Mouse (Mus musculus): ENCODE results near the gene Amhr2. TPM values are rescaled to one million over a fixed set of nuclear protein-coding genes. Genes with fewer than 3 reads are reported as not detected.

Gene Amhr2
- polyA plus RNA-seq, 1 experiment from 2014 or later: 0.37 TPM

GRCm38 (mm10) chr15:102406196-102406911 is 38.8 kb upstream of the Amhr2 start:
- H3K36me3 ChIP-seq (ENCODE audit: control insufficient read depth, insufficient read depth, low read length): peaks cover 27% of the 10 kb centered on the region
- H3K9me3 ChIP-seq (ENCODE audit: control insufficient read depth, low read length): no peaks in the 10 kb centered on the region
- DNase-seq (ENCODE audit: low spot score, missing footprints) (peak; percentile 99), ATAC-seq (ENCODE audit: low FRiP score) (no peak)
- H3K27me3 ChIP-seq (ENCODE audit: control insufficient read depth, insufficient read depth, low read length): no peaks in the 10 kb centered on the region
- peak overlapping the region; percentile 94 for H3K4me3 ChIP-seq (ENCODE audit: low read depth, low read length)
- H3K4me2 ChIP-seq: peak overlapping the region; percentile 55
- H3K4me1 ChIP-seq (ENCODE audit: control insufficient read depth, insufficient read depth, low read length): peaks cover 27% of the 10 kb centered on the region
- peak overlapping the region; percentile 95 for H3K9ac ChIP-seq (ENCODE audit: low read length)
- under 1% methylated on average over 30 of the region's 69 CpGs for WGBS
- peak overlapping the region; percentile 89 for H3K27ac ChIP-seq (ENCODE audit: low read depth, low read length)

DNA sequence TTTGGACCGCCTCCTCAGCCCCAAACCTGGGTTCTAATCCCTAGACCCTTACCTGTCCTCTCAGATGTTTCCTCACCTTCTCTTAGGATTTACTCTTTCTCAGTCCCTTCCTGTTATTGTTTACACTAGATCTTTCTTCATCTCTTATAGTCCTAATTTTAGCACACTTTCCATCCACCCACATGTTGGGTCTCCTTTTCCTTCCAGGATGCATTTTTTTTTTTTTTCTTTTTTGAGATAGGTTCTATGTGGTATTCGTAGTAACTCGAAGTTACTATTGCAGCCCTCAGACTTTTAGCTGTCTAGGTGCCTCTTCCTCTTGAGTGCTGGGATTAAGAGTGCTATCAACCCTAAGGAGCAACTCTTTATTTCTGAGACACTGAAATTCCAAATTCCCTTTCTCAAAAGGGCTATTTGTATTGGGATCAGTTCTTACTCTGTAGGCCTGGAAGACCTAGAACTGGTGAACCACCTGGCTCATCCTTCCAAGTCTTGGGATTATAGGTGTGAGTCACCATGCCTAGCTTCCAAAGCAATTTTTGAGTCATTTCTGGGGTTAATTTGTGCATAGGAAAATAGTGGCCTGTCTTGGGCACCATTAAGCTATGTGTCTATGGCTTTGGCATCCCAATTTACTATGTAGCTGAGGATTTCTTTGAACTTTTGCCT is 38.1 kb upstream of the Amhr2 start:
- WGBS: 34% methylated on average over 3 of the region's 3 CpGs
- H3K4me2 ChIP-seq: peak overlapping the region; percentile 55
- peaks cover 33% of the 10 kb centered on the region for H3K36me3 ChIP-seq (ENCODE audit: control insufficient read depth, insufficient read depth, low read length)
- H3K9ac ChIP-seq (ENCODE audit: low read length): peak overlapping the region; percentile 95
- H3K9me3 ChIP-seq (ENCODE audit: control insufficient read depth, low read length): no peaks in the 10 kb centered on the region
- peak overlapping the region; percentile 89 for H3K27ac ChIP-seq (ENCODE audit: low read depth, low read length)
- peak; percentile 90 for DNase-seq (ENCODE audit: low spot score, missing footprints)
- H3K4me3 ChIP-seq (ENCODE audit: low read depth, low read length): peak overlapping the region; percentile 94
- peaks cover 27% of the 10 kb centered on the region for H3K4me1 ChIP-seq (ENCODE audit: control insufficient read depth, insufficient read depth, low read length)
- ATAC-seq (ENCODE audit: low FRiP score): no peak
- H3K27me3 ChIP-seq (ENCODE audit: control insufficient read depth, insufficient read depth, low read length): no peaks in the 10 kb centered on the region

DNA sequence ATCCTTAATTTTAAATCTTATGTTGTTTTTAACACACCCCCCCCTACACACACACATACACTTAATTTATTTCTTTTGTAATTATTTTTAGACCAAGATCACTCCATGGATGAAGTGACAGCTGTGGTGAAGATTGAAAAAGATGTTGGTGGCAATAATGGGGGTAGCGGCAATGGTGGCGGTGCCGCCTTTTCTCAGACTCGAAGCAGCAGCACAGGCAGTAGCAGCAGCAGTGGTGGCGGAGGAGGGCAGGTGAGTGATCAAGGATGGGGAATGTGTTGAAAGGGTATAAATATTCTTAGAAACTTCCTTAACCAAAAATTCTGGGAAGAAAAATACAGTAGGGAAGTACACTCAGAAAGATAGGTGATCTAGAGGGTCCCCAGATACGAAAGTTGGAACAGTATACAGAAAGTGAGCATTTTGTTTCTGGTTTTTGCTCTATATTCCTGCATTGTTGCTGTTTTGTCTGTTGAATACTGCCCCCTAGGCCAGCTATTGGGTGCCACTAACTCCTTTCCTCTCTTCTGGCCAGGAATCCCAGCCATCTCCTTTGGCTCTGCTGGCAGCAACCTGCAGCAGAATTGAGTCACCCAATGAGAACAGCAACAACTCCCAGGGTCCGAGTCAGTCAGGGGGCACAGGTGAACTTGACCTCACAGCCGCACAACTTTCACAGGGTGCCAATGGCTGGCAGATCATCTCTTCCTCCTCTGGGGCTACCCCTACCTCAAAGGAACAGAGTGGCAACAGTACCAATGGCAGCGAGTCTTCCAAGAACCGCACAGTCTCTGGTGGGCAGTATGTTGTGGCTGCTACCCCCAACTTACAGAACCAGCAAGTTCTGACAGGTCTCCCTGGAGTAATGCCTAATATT is 37.2 kb upstream of the Amhr2 start:
- Histone ChIP-seq H3K27me3 (ENCODE audit: control insufficient read depth, insufficient read depth, low read length) (no peaks in the 10 kb centered on the region), H3K36me3 (ENCODE audit: control insufficient read depth, insufficient read depth, low read length) (peaks cover 40% of the 10 kb centered on the region), H3K4me1 (ENCODE audit: control insufficient read depth, insufficient read depth, low read length) (peaks cover 27% of the 10 kb centered on the region), H3K9ac (ENCODE audit: low read length) (no peak overlapping the region), H3K4me2 (no peak overlapping the region), H3K4me3 (ENCODE audit: low read depth, low read length) (no peak overlapping the region), H3K9me3 (ENCODE audit: control insufficient read depth, low read length) (no peaks in the 10 kb centered on the region), H3K27ac (ENCODE audit: low read depth, low read length) (no peak overlapping the region)
- no peak for ATAC-seq (ENCODE audit: low FRiP score)
- WGBS: 92% methylated on average over 10 of the region's 10 CpGs
- DNase-seq (ENCODE audit: low spot score, missing footprints): no peak

DNA sequence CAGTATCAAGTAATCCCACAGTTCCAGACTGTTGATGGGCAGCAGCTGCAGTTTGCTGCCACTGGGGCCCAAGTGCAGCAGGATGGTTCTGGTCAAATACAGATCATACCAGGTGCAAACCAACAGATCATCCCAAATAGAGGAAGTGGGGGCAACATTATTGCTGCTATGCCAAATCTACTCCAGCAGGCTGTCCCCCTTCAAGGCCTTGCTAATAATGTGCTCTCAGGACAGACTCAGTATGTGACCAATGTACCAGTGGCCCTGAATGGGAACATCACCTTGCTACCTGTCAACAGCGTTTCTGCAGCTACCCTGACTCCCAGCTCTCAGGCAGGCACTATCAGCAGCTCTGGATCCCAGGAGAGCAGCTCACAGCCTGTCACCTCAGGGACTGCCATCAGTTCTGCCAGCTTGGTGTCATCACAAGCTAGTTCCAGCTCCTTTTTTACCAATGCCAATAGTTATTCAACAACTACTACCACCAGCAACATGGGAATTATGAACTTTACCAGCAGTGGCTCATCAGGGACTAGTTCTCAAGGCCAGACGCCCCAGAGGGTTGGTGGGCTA is 36.5 kb upstream of the Amhr2 start:
- H3K4me3 ChIP-seq (ENCODE audit: low read depth, low read length): no peak overlapping the region
- no peaks in the 10 kb centered on the region for H3K27me3 ChIP-seq (ENCODE audit: control insufficient read depth, insufficient read depth, low read length)
- DNase-seq (ENCODE audit: low spot score, missing footprints) (no peak), ATAC-seq (ENCODE audit: low FRiP score) (no peak)
- no peak overlapping the region for H3K27ac ChIP-seq (ENCODE audit: low read depth, low read length)
- H3K4me2 ChIP-seq: no peak overlapping the region
- no peak overlapping the region; the same call in 1 of the 2 replicates for H3K9ac ChIP-seq (ENCODE audit: low read length)
- H3K9me3 ChIP-seq (ENCODE audit: control insufficient read depth, low read length): no peaks in the 10 kb centered on the region
- peaks cover 43% of the 10 kb centered on the region for H3K36me3 ChIP-seq (ENCODE audit: control insufficient read depth, insufficient read depth, low read length)
- peaks cover 27% of the 10 kb centered on the region for H3K4me1 ChIP-seq (ENCODE audit: control insufficient read depth, insufficient read depth, low read length)
- WGBS: 85% methylated on average over 2 of the region's 2 CpGs

- DNase-seq (ENCODE audit: low spot score, missing footprints) (no peak), ATAC-seq (ENCODE audit: low FRiP score) (no peak)
- Histone ChIP-seq H3K9me3 (ENCODE audit: control insufficient read depth, low read length) (no peaks in the 10 kb centered on the region), H3K27ac (ENCODE audit: low read depth, low read length) (no peak overlapping the region), H3K4me2 (no peak overlapping the region), H3K4me1 (ENCODE audit: control insufficient read depth, insufficient read depth, low read length) (peaks cover 27% of the 10 kb centered on the region), H3K36me3 (ENCODE audit: control insufficient read depth, insufficient read depth, low read length) (peaks cover 47% of the 10 kb centered on the region), H3K9ac (ENCODE audit: low read length) (no peak overlapping the region), H3K4me3 (ENCODE audit: low read depth, low read length) (no peak overlapping the region), H3K27me3 (ENCODE audit: control insufficient read depth, insufficient read depth, low read length) (no peaks in the 10 kb centered on the region)
- 97% methylated on average over 3 of the region's 3 CpGs for WGBS
These were observed 35.9 kb upstream of the Amhr2 start for GRCm38 (mm10) chr15:102409286-102409685.

DNA sequence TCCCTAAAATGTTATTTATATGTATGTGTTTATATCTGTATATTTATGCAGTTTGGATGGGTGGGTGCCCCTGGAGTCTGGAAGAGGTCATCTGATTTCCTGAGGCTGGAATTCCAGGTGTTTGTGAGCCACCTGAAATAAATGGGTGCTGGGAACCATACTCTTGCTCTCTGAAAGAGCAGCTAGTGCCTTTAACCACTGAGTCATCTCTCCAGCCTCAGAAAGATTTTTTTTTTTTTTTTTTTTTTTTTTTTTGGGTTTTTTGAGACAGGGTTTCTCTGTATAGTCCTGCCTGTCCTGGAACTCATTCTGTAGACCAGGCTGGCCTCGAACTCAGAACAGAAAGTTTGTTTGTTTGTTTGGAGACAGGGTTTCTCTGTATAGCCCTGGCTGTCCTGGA is 34.1 kb upstream of the Amhr2 start:
- Histone ChIP-seq H3K9ac (ENCODE audit: low read length) (no peak overlapping the region), H3K4me1 (ENCODE audit: control insufficient read depth, insufficient read depth, low read length) (peaks cover 24% of the 10 kb centered on the region), H3K9me3 (ENCODE audit: control insufficient read depth, low read length) (no peaks in the 10 kb centered on the region), H3K4me2 (0 out of 2 replicates have a peak overlapping the region, but pooled peaks have one; percentile 15), H3K27ac (ENCODE audit: low read depth, low read length) (no peak overlapping the region), H3K36me3 (ENCODE audit: control insufficient read depth, insufficient read depth, low read length) (peaks cover 47% of the 10 kb centered on the region), H3K27me3 (ENCODE audit: control insufficient read depth, insufficient read depth, low read length) (no peaks in the 10 kb centered on the region), H3K4me3 (ENCODE audit: low read depth, low read length) (no peak overlapping the region)
- 91% methylated on average over 1 of the region's 1 CpGs for WGBS
- ATAC-seq (ENCODE audit: low FRiP score) (no peak), DNase-seq (ENCODE audit: low spot score, missing footprints) (no peak)

DNA sequence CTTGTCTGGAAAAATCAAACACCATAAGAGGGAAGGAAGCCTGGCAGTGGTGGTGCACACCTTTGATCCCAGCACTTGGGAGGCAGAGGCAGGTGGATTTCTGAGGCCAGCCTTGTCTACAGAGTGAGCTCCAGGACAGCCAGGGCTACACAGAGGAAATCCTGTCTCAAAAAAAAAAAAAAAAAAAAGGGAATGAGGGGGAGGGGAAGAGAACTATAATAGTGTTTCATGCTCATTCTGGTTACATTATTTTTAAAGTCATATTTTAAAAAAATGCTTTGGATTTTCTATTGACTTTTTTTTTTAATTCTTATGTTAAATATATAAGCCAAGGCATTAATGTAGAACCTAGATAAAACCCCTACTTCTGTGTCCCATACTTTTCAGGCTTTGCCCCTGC is 31.5 kb upstream of the Amhr2 start:
- Histone ChIP-seq H3K9ac (ENCODE audit: low read length) (no peak overlapping the region), H3K36me3 (ENCODE audit: control insufficient read depth, insufficient read depth, low read length) (peaks cover 39% of the 10 kb centered on the region), H3K27ac (ENCODE audit: low read depth, low read length) (no peak overlapping the region), H3K9me3 (ENCODE audit: control insufficient read depth, low read length) (no peaks in the 10 kb centered on the region), H3K4me1 (ENCODE audit: control insufficient read depth, insufficient read depth, low read length) (peaks cover 14% of the 10 kb centered on the region), H3K27me3 (ENCODE audit: control insufficient read depth, insufficient read depth, low read length) (no peaks in the 10 kb centered on the region), H3K4me3 (ENCODE audit: low read depth, low read length) (no peak overlapping the region), H3K4me2 (no peak overlapping the region)
- DNase-seq (ENCODE audit: low spot score, missing footprints) (no peak), ATAC-seq (ENCODE audit: low FRiP score) (no peak)

DNA sequence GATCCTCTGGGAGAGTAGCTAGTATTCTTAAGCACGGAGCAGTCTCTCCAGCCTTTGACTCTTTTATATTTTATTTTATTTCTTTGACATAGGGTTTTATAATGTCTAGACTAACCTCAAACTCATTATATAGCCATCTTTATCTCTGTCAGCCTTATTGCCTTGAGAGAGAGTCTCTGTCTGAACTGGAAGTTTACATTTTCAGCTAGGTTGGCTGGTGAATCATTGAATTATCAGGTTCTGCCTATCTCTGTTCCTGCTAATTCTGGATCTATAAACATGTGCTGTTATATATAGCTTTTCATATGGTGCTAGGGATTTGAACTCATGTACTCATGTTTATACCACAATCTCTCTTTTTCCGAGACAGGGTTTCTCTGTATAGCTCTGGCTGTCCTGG is 27.6 kb upstream of the Amhr2 start:
- Histone ChIP-seq H3K36me3 (ENCODE audit: control insufficient read depth, insufficient read depth, low read length) (peaks cover 11% of the 10 kb centered on the region), H3K9ac (ENCODE audit: low read length) (no peak overlapping the region), H3K4me1 (ENCODE audit: control insufficient read depth, insufficient read depth, low read length) (no peaks in the 10 kb centered on the region), H3K9me3 (ENCODE audit: control insufficient read depth, low read length) (no peaks in the 10 kb centered on the region), H3K27me3 (ENCODE audit: control insufficient read depth, insufficient read depth, low read length) (no peaks in the 10 kb centered on the region), H3K4me3 (ENCODE audit: low read depth, low read length) (no peak overlapping the region), H3K4me2 (no peak overlapping the region), H3K27ac (ENCODE audit: low read depth, low read length) (no peak overlapping the region)
- no peak for DNase-seq (ENCODE audit: low spot score, missing footprints)
- WGBS: 96% methylated on average over 2 of the region's 2 CpGs
- no peak for ATAC-seq (ENCODE audit: low FRiP score)
